Mouse (Mus musculus) CD4-positive, CD25-positive, alpha-beta regulatory T cell, adult 9 weeks (primary cell): Measurements from ENCODE around the gene Psmd10. TPM values are rescaled to one million over a fixed set of nuclear protein-coding genes. Genes with fewer than 3 reads are reported as not detected.

Experiments used
- polyA plus RNA-seq: library from polyadenylated mRNA; unstranded; fragments of 100-300 nt; shearing (Covaris generic); gene quantifications from one replicate; pipeline ENCODE4 v1.2.1, GENCODE M21; 2017

Psmd10 gene
- 66.4 TPM for polyA plus RNA-seq

GRCm38 (mm10) chrX:140956272-140956940, at the start of gene Psmd10, which contains the start of gene Atg4a:
Gene Psmd10 (minus strand): TSS chrX:140956728.
Gene Atg4a (plus strand): TSS chrX:140956907.

DNA sequence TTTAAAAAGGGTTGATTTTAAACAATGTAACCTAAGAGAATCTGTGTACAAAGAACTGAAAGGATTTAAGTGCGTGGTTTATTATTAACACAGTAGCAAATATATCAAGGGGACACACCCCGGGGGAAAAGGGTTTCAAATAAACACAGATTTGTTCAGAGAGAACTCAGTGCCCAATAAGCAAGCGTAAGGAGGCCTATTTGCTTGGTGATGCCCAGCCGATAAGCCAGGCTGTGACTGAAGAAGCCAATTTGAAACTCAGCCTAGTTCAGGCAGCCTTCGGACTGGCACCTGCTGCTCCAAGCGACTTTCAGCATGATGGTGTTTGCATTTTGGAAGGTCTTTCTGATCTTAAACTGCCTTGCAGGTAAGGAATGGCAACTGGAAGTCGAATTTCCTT, 49.2 kb downstream of the Psmd10 start, which contains the start of gene Vsig1:
Gene Vsig1, plus strand, starts transcription at position 249 of the 400 bp plus-strand sequence.

Other genes with a start within 250 kb of the Psmd10 start
- 0.12 TPM for gene Tex13b, start 143.3 kb downstream of the Psmd10 start, polyA plus RNA-seq
- not detected for gene Vsig1, start 49.1 kb downstream of the Psmd10 start, polyA plus RNA-seq
- 40.5 TPM for gene Atg4a, start 179 bp upstream of the Psmd10 start, polyA plus RNA-seq